In the genomic region with DNA sequence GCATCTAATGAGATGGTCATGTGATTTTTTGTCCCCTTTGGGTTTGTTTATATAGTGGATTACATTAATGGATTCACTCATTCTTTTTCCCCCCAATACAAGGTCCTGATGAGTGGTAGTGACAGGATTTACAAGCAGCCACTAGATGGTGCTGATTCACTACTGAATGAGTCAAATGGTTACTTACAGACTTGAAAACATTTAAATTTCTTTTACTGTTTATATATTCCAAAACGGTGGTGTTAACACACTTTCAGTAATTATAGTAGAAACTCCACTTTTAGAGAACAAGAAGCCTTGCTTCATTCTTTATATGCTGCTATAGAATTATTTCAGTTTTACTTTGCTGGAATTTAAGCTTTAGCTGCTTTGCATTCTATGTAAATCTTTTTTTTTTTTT, we compare ENCODE assay signal across 9 mouse cellular contexts.
DNase-seq lines count a peak whose midpoint lies in the region; ATAC-seq lines count a peak whose summit lies in the region.
"Had no signal": no experiment of that assay in that cellular context is flagged by ENCODE, and none has a peak within 500 bp of the region (broad histone marks: within the 10 kb centered on the region; RNA-seq: fewer than 3 reads in every experiment).

No protein-coding gene starts in this region.

- no peak overlapping the region for H3K4me3 ChIP-seq in kidney, embryonic 15.5 days (replicated peaks)
- H3K4me3 ChIP-seq in forebrain, embryonic 13.5 days: no peak overlapping the region
- H3K4me3 ChIP-seq: embryonic facial prominence, embryonic 15.5 days had no signal

- no peaks in the 10 kb centered on the region for H3K36me3 ChIP-seq in kidney, embryonic 15.5 days
- H3K36me3 ChIP-seq in forebrain, embryonic 13.5 days (ENCODE audit: poor library complexity, severe bottlenecking): no peaks in the 10 kb centered on the region
- H3K36me3 ChIP-seq: embryonic facial prominence, embryonic 15.5 days had no signal

- no peak overlapping the region for H3K27ac ChIP-seq in kidney, embryonic 15.5 days
- H3K27ac ChIP-seq in forebrain, embryonic 13.5 days: no peak overlapping the region
- H3K27ac ChIP-seq: embryonic facial prominence, embryonic 15.5 days had no signal

- 2% methylated on average over 1 of the region's 1 CpGs for WGBS in kidney, embryonic 15.5 days
- 2% methylated on average over 1 of the region's 1 CpGs for WGBS in forebrain, embryonic 13.5 days

- H3K4me2 ChIP-seq in kidney, embryonic 15.5 days: no peak overlapping the region
- no peak overlapping the region for H3K4me2 ChIP-seq in forebrain, embryonic 13.5 days
- H3K4me2 ChIP-seq: embryonic facial prominence, embryonic 15.5 days had no signal

- intact Hi-C loops in left cerebral cortex, postnatal 25 days (cut with DNase I): loop anchor here (2.0 to 10.0 kb wide), 5 partner anchors 219 to 1852 kb away; a partner anchor contains a TSS

- no peaks in the 10 kb centered on the region for H3K9me3 ChIP-seq in kidney, embryonic 15.5 days (replicated peaks)
- no peaks in the 10 kb centered on the region for H3K9me3 ChIP-seq in forebrain, embryonic 13.5 days (replicated peaks)
- H3K9me3 ChIP-seq: embryonic facial prominence, embryonic 15.5 days had no signal

- ATAC-seq in kidney, embryonic 15.5 days (replicated peaks; ENCODE audit: low FRiP score): 0 out of 2 replicates have a peak, but pooled peaks have one; percentile 56
- peak; percentile 64 for ATAC-seq in CD4-positive, CD25-positive, alpha-beta regulatory T cell, adult 4 months
- peak; percentile 86 for ATAC-seq in forebrain, embryonic 13.5 days

- no peaks in the 10 kb centered on the region for H3K4me1 ChIP-seq in kidney, embryonic 15.5 days
- no peaks in the 10 kb centered on the region for H3K4me1 ChIP-seq in forebrain, embryonic 13.5 days
- H3K4me1 ChIP-seq: embryonic facial prominence, embryonic 15.5 days had no signal

- no peak overlapping the region for H3K9ac ChIP-seq in kidney, embryonic 15.5 days
- no peak overlapping the region for H3K9ac ChIP-seq in forebrain, embryonic 13.5 days
- H3K9ac ChIP-seq: embryonic facial prominence, embryonic 15.5 days had no signal

- H3K27me3 ChIP-seq in kidney, embryonic 15.5 days: no peaks in the 10 kb centered on the region
- H3K27me3 ChIP-seq in forebrain, embryonic 13.5 days: no peaks in the 10 kb centered on the region
- H3K27me3 ChIP-seq: embryonic facial prominence, embryonic 15.5 days had no signal

- DNase-seq in kidney, adult 18-20 months: no peak
- peak; percentile 53 for DNase-seq in R1 (ENCODE audit: low read depth, low spot score)
- DNase-seq in left cerebral cortex, postnatal 25 days (ENCODE audit: low spot score in 2 of 2): peak; percentile 50 to 64
- peak; percentile 27 to 69 for DNase-seq in right cerebral cortex, adult 2 months (ENCODE audit: low spot score in 2 of 2)
- DNase-seq in gastrocnemius, postnatal 25 days: no peak

Comparison
In these comparisons a context has a peak if more than half of its experiments do, and no peak if none do; other contexts are left out.
1. DNase-seq: peak in R1 (single experiment), left cerebral cortex, postnatal 25 days (2 of 2) and right cerebral cortex, adult 2 months (2 of 2); none in kidney, adult 18-20 months (single experiment) and gastrocnemius, postnatal 25 days (single experiment).
2. Peak in every context shown above with its lines, with median percentiles within 50 percentile points of each other: ATAC-seq.